Mouse (Mus musculus) liver, adult 2 months (tissue): ENCODE data around the gene Ubash3b. TPM values are rescaled to one million over a fixed set of nuclear protein-coding genes. Genes with fewer than 3 reads are reported as not detected.
A peak's percentile ranks its signal among the peaks of the same experiment; 100 is the strongest.

Experiments
- DNase-seq: peaks from one replicate; pipeline ENCODE4 v3.0.0-alpha.2; 2011; ENCODE audit warnings: low read depth, low spot score; ENCODE audit errors: extremely low read depth
- H3K27ac ChIP-seq: fragments of 200-500 bp; replicated peaks from 2 replicates; pipeline ENCODE4 v1.5.1; 2012; ENCODE audit warnings: low read depth, mild to moderate bottlenecking, control low read depth, inconsistent platforms, low read length; ENCODE audit not compliant: insufficient read depth
- H3K27me3 ChIP-seq: fragments of 200-500 bp; 2 replicates; pipeline ENCODE4 v1.6.1; 2012; ENCODE audit warnings: mild to moderate bottlenecking, moderate library complexity, low read length, inconsistent platforms; ENCODE audit not compliant: control insufficient read depth, insufficient read depth
- H3K36me3 ChIP-seq: fragments of 200-500 bp; 2 replicates; pipeline ENCODE4 v1.6.1; 2012; ENCODE audit warnings: low read length, inconsistent platforms; ENCODE audit not compliant: control insufficient read depth, insufficient read depth
- H3K4me1 ChIP-seq: fragments of 200-500 bp; 2 replicates; pipeline ENCODE4 v1.6.1; 2011; ENCODE audit warnings: low read length; ENCODE audit not compliant: control insufficient read depth, insufficient read depth
- H3K4me3 ChIP-seq: fragments of 200-500 bp; 2 replicates; pipeline ENCODE4 v1.5.1; 2011; ENCODE audit warnings: low read depth, mild to moderate bottlenecking, control low read depth, low read length, moderate library complexity; ENCODE audit not compliant: insufficient read depth
- H3K79me2 ChIP-seq: fragments of 200-500 bp; 2 replicates; pipeline ENCODE4 v1.6.1; 2012; ENCODE audit warnings: inconsistent platforms, mild to moderate bottlenecking, low read length, moderate library complexity; ENCODE audit not compliant: control insufficient read depth, insufficient read depth
- H3K9ac ChIP-seq: fragments of 200-500 bp; 2 replicates; pipeline ENCODE4 v1.6.1; 2012; ENCODE audit warnings: low read depth, mild to moderate bottlenecking, control low read depth, inconsistent platforms, low read length
- CTCF ChIP-seq: fragments of 200-500 bp; IDR thresholded peaks from 2 replicates; pipeline ENCODE4 v1.5.1; 2011; ENCODE audit warnings: low read depth, low read length, control low read depth
- POLR2A ChIP-seq: fragments of 200-500 bp; IDR thresholded peaks from 2 replicates; pipeline ENCODE4 v1.6.1; 2011; ENCODE audit warnings: low read length, control low read depth; ENCODE audit not compliant: insufficient read depth; ENCODE audit errors: extremely low read depth
- WGBS: fragments of 180-500 bp; shearing (Covaris S2); methylation state at CpG from one replicate; pipeline ENCODE4 v1.1.7; 2018; 5-methylcytosine and 5-hydroxymethylcytosine counted together
- polyA plus RNA-seq: library from polyadenylated mRNA; depleted of rRNA; stranded (reverse); fragments of >200 nt; gene quantifications from 2 replicates; pipeline ENCODE4 v1.2.3, GENCODE M21; 2012
- total RNA-seq: library from RNA; depleted of rRNA; stranded (reverse); fragments of >200 nt; gene quantifications from 2 replicates; pipeline ENCODE4 v1.2.3, GENCODE M21; 2014

The Ubash3b gene
- total and polyA plus RNA-seq, 2 experiments: 0.65 to 0.76 TPM

DNA sequence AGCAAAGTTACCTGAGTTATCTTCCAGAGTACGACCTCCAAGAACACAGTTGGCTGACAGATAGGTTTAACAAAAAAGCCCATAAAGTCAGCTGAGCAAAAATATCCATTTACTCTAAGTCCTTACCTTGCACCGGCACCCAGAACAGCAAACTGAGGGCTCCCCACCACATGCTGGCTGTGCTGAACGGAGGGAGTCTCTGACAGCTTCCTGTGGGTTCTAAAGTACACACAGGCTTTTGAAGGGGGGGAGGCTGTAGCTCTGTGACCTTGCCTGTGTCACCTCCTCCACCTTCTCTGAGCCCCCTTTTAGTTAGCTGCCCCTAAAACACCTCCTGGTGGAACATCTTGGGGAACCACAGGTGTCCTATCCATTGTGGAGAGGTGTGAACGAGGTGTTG is 157.1 kb downstream of the Ubash3b start, which contains the start of gene Crtam:
TSS of gene Crtam (minus strand) at position 214 of the 400 bp plus-strand sequence.
- Histone ChIP-seq H3K36me3 (no peaks in the 10 kb centered on the region), H3K27me3 (no peaks in the 10 kb centered on the region), H3K79me2 (no peaks in the 10 kb centered on the region), H3K4me1 (no peaks in the 10 kb centered on the region), H3K9ac (no peak within 1 kb of the TSS), H3K27ac (no peak within 1 kb of the TSS), H3K4me3 (no peak within 1 kb of the TSS)
- 46% methylated on average over 4 of the region's 4 CpGs for WGBS
- no peak for TF ChIP-seq CTCF
- no peak for TF ChIP-seq POLR2A
- no peak for DNase-seq

- no peak for DNase-seq
- Histone ChIP-seq H3K4me3 (no peak overlapping the region), H3K79me2 (no peaks in the 10 kb centered on the region), H3K4me1 (no peaks in the 10 kb centered on the region), H3K36me3 (no peaks in the 10 kb centered on the region), H3K27ac (no peak overlapping the region), H3K27me3 (no peaks in the 10 kb centered on the region), H3K9ac (no peak overlapping the region)
- WGBS: 78% methylated on average over 7 of the region's 7 CpGs
- no peak for TF ChIP-seq POLR2A
- no peak for TF ChIP-seq CTCF
Measured at GRCm38 (mm10) chr9:40997116-40997779, 164.2 kb downstream of the Ubash3b start.

DNA sequence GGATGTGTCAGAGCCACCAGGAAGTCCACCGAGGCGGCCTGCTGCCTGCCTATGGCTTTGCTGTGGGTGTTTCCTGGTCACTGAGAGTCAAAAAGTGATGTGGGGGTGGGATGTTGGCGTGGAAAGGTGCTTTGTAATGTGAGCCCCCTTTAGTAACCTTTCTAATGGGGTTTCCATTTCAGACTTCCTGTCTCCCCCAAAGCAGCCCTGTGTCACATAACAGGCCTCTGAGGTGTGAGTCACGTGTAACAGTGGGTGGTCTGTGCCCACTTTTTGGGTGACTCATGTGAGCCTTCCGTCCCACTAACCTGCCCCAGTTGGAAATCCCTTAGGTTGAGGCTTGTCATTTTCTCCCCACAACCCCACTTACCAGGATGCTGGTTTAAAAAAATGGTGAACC is 167.4 kb downstream of the Ubash3b start:
- whole genome bisulfite sequencing: 79% methylated on average over 5 of the region's 5 CpGs

DNA sequence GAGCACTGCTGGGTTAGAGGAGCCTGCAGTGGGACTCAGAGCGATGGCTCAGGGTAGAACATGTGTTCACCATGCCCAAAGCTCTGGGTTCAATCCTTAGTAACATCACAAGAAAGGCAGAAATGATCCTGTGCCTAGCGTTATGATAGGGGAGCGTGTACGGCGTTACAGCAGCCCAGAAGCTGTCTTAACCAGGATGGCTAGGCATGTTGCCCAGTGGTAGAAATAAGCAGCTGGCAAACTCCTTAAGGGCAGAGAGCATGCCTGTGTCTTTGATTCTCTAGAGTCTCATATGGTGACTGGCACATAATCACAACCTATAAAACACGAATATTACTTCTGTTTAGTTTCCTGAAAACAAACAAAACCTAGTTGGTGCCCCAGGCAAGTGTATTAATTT is 170.0 kb downstream of the Ubash3b start:
- WGBS: 85% methylated on average over 6 of the region's 6 CpGs
- Histone ChIP-seq H3K4me3 (no peak overlapping the region), H3K79me2 (no peaks in the 10 kb centered on the region), H3K36me3 (no peaks in the 10 kb centered on the region), H3K27me3 (no peaks in the 10 kb centered on the region), H3K4me1 (no peaks in the 10 kb centered on the region), H3K9ac (no peak overlapping the region), H3K27ac (no peak overlapping the region)
- TF ChIP-seq POLR2A (no peak), CTCF (no peak)
- no peak for DNase-seq

More for the DNA sequence above, 167.4 kb downstream of the Ubash3b start:
- no peak for DNase-seq
- TF ChIP-seq CTCF: no peak
- no peak for TF ChIP-seq POLR2A
- Histone ChIP-seq H3K4me1 (no peaks in the 10 kb centered on the region), H3K79me2 (no peaks in the 10 kb centered on the region), H3K27me3 (no peaks in the 10 kb centered on the region), H3K36me3 (no peaks in the 10 kb centered on the region), H3K4me3 (no peak overlapping the region), H3K27ac (no peak overlapping the region), H3K9ac (no peak overlapping the region)

DNA sequence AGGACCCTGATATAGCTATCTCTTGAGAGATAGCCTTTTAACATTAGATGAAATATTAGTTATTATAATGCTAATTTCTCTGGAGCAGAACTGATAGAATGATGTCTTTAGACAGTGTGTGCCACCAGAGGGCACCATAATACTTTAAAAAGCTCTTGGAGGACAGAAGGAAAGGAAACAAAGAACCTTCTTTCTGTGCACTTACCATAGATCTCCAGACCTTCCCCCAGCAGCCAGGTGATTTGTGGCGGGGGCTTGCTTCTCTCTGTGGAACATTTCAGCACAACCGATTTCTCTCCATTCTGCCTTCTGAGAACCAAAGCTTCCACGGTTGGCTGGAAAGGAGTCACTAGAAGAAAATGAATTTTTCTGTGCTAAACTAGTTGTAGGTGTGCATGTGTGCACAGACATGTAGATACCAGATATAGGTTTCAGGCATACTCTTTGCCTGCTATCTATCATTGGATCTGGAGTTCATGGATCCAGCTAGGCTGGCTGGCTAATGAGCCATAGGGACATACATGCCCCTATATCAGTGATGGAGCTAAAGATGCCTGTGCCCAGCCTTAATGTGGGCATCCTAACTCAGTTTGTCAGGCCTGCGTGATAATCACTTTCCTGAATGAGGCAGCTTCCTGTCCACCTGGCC is 171.4 kb downstream of the Ubash3b start:
- H3K36me3 ChIP-seq: no peaks in the 10 kb centered on the region

DNA sequence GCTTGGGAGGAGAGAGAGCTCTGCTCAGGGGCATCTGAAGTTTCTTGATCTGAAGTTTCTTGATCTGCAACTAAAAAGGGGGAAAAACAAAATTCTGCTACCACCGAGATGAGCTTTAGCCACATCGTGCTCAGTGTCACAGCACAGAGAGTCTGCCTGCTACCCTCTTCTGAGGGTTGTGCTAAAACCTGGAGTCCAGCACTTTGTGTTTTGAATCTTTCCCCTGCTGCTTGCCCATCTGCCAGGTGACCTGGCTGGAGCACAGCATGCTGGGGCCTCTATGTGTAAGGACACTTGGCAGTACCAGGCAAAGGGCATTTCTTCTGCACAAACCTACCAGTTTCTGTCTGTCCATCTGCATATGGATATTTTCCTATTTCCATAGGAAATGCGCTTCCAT is 177.2 kb downstream of the Ubash3b start:
- Histone ChIP-seq H3K4me3 (no peak overlapping the region), H3K36me3 (no peaks in the 10 kb centered on the region), H3K27me3 (no peaks in the 10 kb centered on the region), H3K4me1 (no peaks in the 10 kb centered on the region), H3K9ac (no peak overlapping the region), H3K27ac (no peak overlapping the region), H3K79me2 (no peaks in the 10 kb centered on the region)
- WGBS: 76% methylated on average over 3 of the region's 3 CpGs
- DNase-seq: no peak
- TF ChIP-seq CTCF (no peak), POLR2A (no peak)

More for the DNA sequence above, 171.4 kb downstream of the Ubash3b start:
- Histone ChIP-seq H3K4me3 (no peak overlapping the region), H3K27me3 (no peaks in the 10 kb centered on the region), H3K27ac (no peak overlapping the region), H3K79me2 (no peaks in the 10 kb centered on the region), H3K4me1 (no peaks in the 10 kb centered on the region), H3K9ac (no peak overlapping the region)
- 39% methylated on average over 4 of the region's 4 CpGs for WGBS
- peak; percentile 8 for DNase-seq
- TF ChIP-seq POLR2A: no peak
- TF ChIP-seq CTCF: peak; percentile 43
